Mouse (Mus musculus) ovary, postnatal 36 days (tissue): ENCODE measurements around the gene Inpp5e.
"Not testable (repeated sequence)": the region's sequence is repeated elsewhere in the genome, so short reads cannot be mapped to it uniquely, and the experiment has no call there.

Source experiments
- DNase-seq: peaks from one replicate; pipeline ENCODE4 v3.0.0; 2022; ENCODE audit warnings: low spot score, mixed read lengths

The Inpp5e gene

GRCm38 (mm10) chr2:26418120-26418519, 9.1 kb upstream of the Inpp5e start:
- no peak for DNase-seq

GRCm38 (mm10) chr2:26417066-26417465, 8.1 kb upstream of the Inpp5e start:
- DNase-seq = no peak

DNA sequence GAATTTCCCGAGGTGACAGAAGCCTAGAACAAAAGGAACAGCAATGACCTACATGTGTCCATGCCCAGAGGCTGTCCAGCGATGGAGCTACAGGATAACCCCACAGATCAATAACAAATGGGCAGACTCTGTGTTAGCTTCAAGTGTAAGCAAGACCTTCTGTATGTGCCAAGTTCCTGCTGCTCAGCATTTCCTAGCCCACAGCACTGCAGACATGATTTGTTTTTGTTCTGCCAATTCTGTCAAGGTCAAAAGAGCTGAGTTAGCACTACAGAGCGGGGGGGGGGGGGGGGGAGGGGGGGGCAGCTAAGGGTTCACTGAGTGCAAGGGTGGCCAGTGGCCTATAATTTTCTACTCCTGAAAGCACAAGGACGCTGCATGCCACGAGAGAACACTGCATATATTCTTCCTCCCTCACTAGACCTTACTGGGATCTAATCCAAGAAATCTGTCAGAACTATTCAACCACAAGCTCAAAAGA, 2.0 kb upstream of the Inpp5e start:
- DNase-seq = no peak

DNA sequence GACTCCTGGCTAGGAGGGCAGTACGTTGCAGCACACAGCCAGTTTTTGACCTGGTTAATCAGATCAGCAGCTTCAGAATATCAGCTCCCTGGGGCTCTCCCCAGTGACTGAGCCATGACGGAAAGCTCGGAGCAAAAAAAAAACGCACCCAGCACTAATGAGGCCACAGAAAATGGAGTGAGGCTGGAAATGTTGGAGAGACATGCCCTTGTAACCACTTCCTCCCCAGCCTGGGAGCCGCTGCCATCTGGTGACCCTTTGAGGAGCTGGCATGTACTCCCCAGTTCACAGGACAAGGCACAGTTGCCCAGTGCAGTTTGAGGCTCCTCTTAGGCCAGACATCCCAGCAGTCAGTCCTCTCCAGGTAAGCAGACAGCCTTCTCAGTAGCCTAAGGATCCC, 1.1 kb upstream of the Inpp5e start:
- DNase-seq = no peak

DNA sequence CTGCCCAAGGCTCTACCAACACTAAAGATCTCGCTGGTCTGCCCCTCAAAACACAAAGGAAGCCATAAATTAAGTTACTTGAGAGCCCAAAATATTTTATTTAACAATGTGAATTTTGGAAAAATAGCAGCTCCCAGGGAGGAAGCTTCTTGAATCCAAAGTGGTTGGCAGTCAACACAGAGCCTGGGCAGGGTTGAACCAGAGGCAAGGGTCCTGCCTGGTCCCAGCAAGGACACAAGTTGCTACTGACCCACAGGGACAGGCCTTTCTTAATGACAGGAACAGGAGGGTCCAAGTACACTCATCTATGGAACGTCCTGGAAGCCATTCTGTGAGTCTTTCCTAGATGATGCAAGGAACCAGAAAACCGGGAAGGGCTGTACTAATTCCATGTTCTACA, 359 bp upstream of the Inpp5e start:
- no peak for DNase-seq

DNA sequence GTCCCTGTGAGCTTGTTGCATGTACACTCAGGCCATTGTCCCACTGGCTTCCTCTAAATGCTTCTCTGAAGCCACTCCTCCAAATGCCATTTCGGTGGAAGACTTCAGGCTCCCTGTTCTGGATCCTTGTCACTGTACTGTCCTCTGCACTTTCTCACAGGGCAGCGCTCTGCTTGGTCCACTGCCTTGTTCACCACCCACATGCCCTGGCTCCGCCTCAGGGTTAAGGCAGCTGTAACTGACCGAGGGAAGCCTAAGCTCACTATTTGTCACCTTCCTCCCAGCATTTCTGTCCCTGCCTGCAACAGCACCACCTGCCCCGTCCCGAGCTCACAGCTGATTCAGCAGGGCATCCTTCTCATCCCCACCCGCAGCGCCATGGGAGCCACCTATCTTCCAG, 5.7 kb downstream of the Inpp5e start:
- no peak for DNase-seq

GRCm38 (mm10) chr2:26402265-26402664, 6.7 kb downstream of the Inpp5e start:
- DNase-seq = no peak

DNA sequence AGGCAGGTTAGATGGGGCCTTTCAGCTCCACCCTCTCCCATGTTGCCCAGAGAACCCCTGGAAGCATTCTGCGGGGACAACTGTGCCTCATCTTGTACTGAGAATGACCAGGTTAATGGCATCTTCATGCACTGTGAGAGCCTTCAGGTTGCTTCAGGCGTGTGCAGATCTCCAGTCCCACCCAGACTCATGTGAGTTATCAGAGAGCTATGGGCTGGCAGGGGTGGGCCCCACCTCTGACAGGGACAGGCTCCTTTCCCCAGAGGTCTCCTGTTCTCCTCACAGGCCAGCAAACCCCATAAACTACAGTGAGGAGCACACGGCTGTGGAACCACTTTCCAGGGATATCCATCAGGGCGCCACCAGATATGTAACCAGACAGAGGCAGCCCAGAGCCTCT, 8.0 kb downstream of the Inpp5e start:
- DNase-seq = no peak

DNA sequence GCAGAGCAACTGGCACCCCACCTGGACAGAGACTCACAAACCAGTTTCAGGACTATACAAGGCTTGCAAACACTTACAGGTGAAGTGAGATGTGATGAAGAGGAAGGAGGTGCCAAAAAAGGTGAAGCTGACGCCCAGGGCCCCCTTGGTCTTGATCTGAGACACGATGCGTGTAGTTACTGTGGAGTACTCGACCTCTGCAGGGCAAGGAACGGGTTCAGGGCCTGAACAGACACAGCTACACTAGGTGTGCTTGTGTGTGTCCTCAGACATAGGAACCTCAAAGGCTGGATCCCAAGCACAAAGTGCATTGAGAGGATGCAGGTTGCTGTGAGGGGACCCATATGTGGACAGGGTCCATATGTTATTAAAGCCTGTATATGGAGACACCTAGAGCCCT, 8.7 kb downstream of the Inpp5e start:
- no peak for DNase-seq

- DNase-seq = no peak
Observed at GRCm38 (mm10) chr2:26399647-26400046, 9.4 kb downstream of the Inpp5e start.

DNA sequence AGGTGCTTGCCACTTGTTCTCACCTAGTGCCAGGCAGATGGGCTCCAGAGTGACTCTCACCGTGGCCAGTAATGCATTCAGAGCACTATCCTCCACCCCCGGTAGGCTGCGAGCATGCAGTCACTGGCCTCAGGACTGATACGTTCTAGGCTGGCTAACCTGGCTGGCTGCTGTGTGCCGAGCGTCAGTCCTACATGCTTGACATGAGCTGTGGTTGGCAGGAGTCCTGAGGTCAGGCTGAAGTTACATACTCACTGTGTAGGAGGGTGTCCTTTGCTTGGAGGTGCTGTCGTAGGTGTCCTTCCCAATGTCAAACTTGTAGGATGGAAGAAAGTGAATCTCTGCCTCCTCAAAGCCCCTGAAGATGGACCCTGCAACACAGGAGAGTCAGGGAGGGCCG, 10.0 kb downstream of the Inpp5e start:
- DNase-seq = no peak

GRCm38 (mm10) chr2:26391617-26392016, 17.4 kb downstream of the Inpp5e start:
- DNase-seq = no peak

DNA sequence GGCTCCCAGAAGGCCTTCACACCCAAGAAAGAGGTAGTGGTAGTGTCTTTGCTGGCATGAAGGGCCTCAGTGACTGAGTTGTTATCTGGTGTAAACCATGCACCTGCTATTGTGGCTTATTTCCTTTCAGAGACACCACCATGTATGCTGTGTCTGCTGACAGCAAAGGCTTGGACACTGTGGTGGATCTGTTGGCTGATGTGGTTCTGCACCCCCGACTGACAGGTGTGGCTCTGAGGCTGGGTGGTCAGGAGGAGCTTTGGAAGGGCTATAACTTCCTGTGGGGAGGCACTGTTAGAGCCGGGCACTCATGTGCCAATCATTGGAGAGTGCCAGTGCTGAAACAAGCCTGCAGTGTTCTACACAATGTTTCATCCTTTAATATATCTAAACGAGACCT, 18.0 kb downstream of the Inpp5e start:
- DNase-seq = no peak

DNA sequence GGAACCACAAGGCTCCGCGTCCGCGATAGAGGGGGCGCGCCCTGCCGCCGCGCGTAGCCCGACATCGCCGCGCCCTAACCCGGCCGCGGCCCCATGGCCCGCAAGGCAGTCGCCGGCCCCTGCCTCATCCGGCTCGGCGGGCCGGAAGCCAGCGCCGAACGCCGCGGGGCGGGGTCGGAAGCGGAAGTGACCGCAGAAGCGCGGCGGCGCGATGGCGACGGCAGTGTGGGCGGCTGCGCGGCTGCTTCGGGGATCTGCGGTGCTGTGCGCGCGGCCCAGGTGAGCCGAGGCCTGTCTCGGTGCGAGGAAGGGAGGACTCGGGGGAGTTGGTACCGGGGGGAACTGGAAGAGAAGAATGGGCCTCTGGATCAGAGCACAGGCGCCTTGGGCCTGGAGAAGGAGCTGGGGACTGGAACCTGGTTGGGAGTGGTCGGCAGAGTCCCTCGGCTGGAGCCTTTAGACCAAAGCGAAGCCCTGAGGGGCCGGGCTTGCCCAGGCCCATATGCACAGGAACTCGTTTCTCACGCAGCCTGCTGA, 19.8 kb downstream of the Inpp5e start, which contains the start of the genes Entr1 and Pmpca:
Gene Entr1, minus strand, starts transcription at position 163 of the 537 bp plus-strand sequence.
Gene Pmpca, plus strand, starts transcription at position 186 of the 537 bp plus-strand sequence.
- DNase-seq = peak; percentile 85

DNA sequence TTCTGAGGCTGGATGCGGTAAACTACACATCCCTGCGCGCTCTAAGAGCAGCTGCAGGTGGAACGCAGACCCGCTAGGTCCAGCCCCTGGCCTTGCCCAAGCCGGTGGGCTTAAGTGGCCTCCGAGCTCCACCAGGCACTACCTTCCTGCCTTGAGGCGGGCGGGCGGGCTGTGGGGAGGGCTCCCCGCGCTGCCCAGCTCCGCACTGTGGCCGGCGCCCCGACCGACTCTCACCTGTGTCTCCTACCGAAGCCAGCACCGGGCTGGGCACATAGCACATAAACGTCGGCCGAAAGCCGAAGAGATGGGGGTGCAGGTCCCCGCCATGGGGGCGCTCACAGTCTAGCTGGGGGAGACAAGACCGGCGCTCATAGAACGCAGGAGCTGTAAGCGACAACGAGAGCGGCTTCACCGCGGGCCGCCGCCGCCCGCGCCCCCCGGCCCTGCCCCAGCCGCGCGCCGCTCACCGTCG, 20.3 kb downstream of the Inpp5e start:
- no peak for DNase-seq

GRCm38 (mm10) chr2:26387713-26388112, 21.3 kb downstream of the Inpp5e start:
- DNase-seq = no peak

GRCm38 (mm10) chr2:26380871-26381270, 28.1 kb downstream of the Inpp5e start:
- DNase-seq = not testable (repeated sequence)

GRCm38 (mm10) chr2:26380131-26380771, 28.8 kb downstream of the Inpp5e start, which contains the start of gene Snapc4:
Snapc4 (minus strand) TSS chr2:26380653.
- peak; percentile 82 for DNase-seq

GRCm38 (mm10) chr2:26372396-26372795, 36.6 kb downstream of the Inpp5e start:
- no peak for DNase-seq

DNA sequence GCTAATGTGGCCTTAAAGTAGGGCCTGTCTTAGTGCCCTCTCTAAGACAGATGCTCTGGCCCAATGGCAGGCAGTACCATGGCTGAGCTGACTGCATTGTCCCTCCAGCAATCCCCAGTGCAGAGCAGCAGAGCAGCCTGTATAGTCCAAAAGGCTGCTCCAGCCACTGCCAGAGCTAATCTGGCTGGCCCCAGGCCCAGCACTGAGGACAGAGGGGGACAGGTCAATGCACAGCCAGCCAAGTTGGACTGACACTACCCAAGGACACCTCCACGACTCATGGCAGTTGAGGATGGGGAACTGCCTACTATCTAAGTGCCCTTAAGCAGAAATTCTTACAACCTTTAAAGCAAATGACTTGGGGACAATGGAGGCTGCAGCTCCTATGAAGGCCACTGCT, 40.4 kb downstream of the Inpp5e start:
- no peak for DNase-seq

DNA sequence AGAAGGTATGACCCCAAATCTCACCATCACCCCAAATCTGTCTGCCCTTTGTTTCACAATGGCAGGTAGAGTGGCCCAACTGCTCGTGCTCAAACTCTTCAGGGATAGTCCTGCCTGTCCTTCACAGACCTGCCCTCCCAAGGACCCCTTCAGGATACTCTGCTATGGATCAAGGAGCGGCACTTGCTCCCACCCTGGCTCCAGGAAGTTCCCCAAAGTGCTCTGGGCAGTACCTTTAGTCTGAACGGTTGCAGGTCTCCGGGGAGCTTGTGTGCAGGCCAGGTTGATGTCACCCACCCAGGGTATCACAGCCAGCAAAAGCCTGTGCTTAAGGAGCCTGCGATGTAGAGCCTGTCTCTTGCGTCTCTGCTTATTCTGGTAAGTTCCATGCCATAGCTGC, 41.1 kb downstream of the Inpp5e start:
- DNase-seq = no peak

DNA sequence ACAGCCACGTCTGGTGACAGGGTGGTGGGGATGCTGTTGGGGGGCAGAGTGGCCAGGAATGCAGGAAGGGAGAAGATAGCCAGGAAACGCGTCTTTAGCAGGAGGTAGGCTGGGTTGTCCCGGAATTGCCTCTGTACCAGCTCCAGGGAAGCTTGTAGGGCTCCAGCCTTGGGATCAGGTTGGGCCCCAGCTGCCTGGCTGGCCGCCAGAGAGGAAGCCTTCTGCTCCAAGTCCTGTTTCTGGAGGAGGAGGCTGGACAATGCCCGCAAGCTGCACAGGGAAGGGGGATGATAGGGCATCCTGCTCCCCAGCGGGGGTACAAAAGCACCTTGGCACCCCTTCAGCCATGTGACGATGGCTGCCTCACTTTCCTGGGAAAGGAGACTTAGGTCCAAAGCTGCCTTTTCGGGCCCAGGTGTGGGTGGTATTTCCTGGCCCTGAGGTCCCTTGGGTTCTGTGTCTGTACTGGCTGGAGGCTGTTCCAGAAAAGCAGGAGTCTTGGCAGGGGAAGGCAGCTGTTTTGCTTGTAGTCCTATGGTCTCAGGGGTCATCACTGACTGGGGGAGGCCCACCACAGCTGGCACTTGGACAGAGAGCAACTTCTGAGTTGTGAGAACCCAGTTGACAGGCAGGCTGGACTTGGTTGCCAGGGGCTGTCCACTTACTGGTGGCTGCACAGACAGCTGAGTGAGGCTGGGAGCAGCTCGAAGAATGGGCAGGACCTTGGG, 44.1 kb downstream of the Inpp5e start:
- DNase-seq = peak; percentile 81

GRCm38 (mm10) chr2:26363481-26363880, 45.5 kb downstream of the Inpp5e start:
- DNase-seq = no peak
